Mouse (Mus musculus): ENCODE results near the gene Olfr706.
"Not testable (repeated sequence)": the region's sequence is repeated elsewhere in the genome, so short reads cannot be mapped to it uniquely, and the experiment has no call there.

DNA sequence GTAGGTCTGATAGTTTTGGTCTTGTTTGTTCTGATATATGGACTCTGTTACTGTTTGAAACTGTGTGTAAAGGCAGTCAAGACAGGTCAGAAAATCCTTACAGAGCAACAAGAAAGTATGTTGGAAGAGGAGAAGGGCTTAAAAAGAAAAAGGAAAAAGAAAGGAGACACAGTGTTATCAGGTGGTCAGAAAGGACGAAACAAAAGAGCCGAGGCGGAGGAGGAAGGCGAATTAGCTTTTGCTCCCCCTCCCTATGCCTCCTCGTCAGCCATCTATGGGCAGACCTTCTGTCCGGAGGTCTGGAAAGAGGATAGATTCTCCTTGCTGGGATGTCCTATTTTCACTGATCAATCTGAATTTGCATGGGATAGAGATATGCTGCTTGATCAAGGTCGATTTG is 33.0 kb upstream of the Olfr706 start:
- not testable (repeated sequence) for TF ChIP-seq CTCF (conservative IDR thresholded peaks at IDR 0.05; ENCODE audit: insufficient read depth, insufficient read length, low read depth, low read length); POLR2A (IDR thresholded peaks at IDR 0.05; ENCODE audit: low read depth, low read length)

Measured in kidney, adult 2 months (tissue).